Mouse (Mus musculus) c-Kit-negative CD71-positive TER-119-positive erythroid progenitor cells, embryonic 14.5 days (primary cell): ENCODE results near the gene Hist1h3d.

Experiments
- DNase-seq: peaks from one replicate; pipeline ENCODE4 v3.0.0-alpha.2; 2013; ENCODE audit warnings: low read depth, low spot score

The Hist1h3d gene

GRCm38 (mm10) chr13:23621532-23622174 is 46.1 kb downstream of the Hist1h3d start:
- peak; percentile 86 for DNase-seq

DNA sequence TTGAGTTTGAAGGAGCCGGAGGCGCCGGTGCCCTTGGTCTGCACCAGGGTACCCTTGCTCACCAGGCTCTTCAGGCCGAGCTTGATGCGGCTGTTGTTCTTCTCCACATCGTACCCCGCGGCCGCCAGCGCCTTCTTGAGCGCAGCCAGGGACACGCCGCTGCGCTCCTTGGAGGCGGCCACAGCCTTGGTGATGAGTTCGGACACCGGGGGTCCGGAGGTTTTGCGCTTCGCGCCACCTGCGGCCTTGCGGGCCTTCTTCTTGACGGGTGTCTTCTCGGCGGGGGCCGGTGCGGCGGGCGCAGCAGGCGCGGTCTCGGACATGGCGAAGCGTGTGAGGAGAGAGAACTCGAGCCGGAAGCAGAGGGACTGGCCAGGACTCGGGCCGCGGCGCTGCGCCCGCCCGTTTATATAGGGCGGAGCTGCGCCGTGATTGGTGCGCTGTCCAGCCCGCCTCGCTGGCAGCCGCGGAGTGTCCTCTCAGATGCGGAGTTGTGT is 46.7 kb downstream of the Hist1h3d start, which contains the start of gene Hist1h1e:
TSS of gene Hist1h1e (minus strand) at position 384 of the 497 bp plus-strand sequence.
- DNase-seq: peak; percentile 90

DNA sequence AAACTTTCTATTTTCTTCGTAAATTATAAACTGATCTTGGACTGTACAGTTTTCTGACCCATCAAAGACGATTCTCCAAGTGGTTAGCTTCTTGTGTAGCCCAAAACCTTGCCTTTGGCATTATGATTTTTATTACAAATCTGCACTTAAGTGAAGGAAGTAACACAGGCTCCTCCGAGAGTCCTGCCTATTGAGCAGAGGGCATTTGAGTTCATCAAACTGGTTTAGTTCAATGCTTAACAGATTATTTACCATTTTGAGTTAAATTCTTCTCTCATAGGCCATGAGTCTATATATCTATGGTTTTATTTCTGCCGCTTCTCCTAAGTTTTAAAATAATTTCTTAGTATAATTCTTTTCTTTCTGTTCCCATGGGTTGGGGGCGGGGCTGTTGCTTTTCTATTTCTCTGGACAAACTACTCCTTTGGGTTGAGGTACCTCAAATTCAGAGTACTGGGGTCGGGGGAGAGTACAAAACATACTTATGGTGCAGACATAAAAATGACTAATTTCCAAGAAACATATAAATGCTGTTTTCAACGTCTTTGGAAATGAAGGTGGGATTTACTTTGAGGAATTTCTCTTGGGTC is 47.4 kb downstream of the Hist1h3d start:
- peak; percentile 52 for DNase-seq
